Mouse (Mus musculus) intestine, embryonic 16.5 days (tissue): ENCODE results near the gene Tas2r113. TPM values are rescaled to one million over a fixed set of nuclear protein-coding genes. Genes with fewer than 3 reads are reported as not detected.
"Not testable (repeated sequence)": the region's sequence is repeated elsewhere in the genome, so short reads cannot be mapped to it uniquely, and the experiment has no call there.

Source experiments
- ATAC-seq: fragments of 200-750 bp; cut with Nextera tagmentation; 2 replicates; pipeline ENCODE4 v1.8.0; 2017; ENCODE audit warnings: moderate TSS enrichment, moderate library complexity
- H3K27ac ChIP-seq: fragments of 300-500 bp; sonication (generic); 2 replicates; pipeline ENCODE4 v1.5.1; 2014; ENCODE audit warnings: mild to moderate bottlenecking, low read length
- H3K27me3 ChIP-seq: fragments of 300-500 bp; sonication (generic); replicated peaks from 2 replicates; pipeline ENCODE4 v1.6.1; 2014; ENCODE audit warnings: low read length, control low read depth, mixed read lengths; ENCODE audit not compliant: control insufficient read depth, insufficient read depth
- H3K36me3 ChIP-seq: fragments of 300-500 bp; sonication (generic); 2 replicates; pipeline ENCODE4 v1.6.1; 2014; ENCODE audit warnings: low read length, control low read depth; ENCODE audit not compliant: control insufficient read depth, insufficient read depth
- H3K4me1 ChIP-seq: fragments of 300-500 bp; sonication (generic); 2 replicates; pipeline ENCODE4 v1.6.1; 2014; ENCODE audit warnings: low read length, control low read depth, mixed read lengths; ENCODE audit not compliant: control insufficient read depth, insufficient read depth
- H3K4me2 ChIP-seq: fragments of 300-500 bp; sonication (generic); 2 replicates; pipeline ENCODE4 v1.6.1; 2014; ENCODE audit warnings: low read depth, low read length, control low read depth
- H3K4me3 ChIP-seq: fragments of 300-500 bp; sonication (generic); 2 replicates; pipeline ENCODE4 v1.5.1; 2014; ENCODE audit warnings: mild to moderate bottlenecking, low read length
- H3K9ac ChIP-seq: fragments of 300-500 bp; sonication (generic); 2 replicates; pipeline ENCODE4 v1.6.1; 2014; ENCODE audit warnings: low read depth, low read length
- H3K9me3 ChIP-seq: fragments of 300-500 bp; sonication (generic); 2 replicates; pipeline ENCODE4 v1.6.1; 2016; ENCODE audit warnings: low read length, control low read depth; ENCODE audit not compliant: control insufficient read depth
- WGBS: fragments of 180-500 bp; shearing (Covaris S2); extraction: QIAGEN DNeasy Blood & Tissue Kit; methylation state at CpG from one replicate; pipeline ENCODE4 v1.1.7; 2014; 5-methylcytosine and 5-hydroxymethylcytosine counted together
- polyA plus RNA-seq: library from polyadenylated mRNA; unstranded; fragments of >200 nt; fragmentation: Nextera tagmentation; extraction: Ambion mirVana; gene quantifications from 2 replicates; pipeline ENCODE4 v1.2.1, GENCODE M21; 2015

Gene Tas2r113
- polyA plus RNA-seq, result not detected in 2 replicates

DNA sequence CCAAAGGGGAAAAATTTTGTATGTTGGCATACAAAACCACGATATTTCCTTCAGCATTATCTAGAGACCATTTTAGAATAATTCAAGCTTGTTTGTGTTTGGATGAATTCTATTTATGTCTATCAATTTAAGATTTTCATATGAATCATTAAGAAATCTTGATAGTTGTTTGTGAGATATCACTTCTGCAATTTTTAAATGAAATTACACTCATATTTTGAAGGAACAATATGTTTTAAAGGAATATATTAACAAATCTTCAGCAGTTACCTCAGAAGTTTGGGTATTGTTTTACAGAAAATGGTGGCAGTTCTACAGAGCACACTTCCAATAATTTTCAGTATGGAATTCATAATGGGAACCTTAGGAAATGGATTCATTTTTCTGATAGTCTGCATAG lies at the start of gene Tas2r113:
Tas2r113 (plus strand) TSS at position 301 of the 400 bp plus-strand sequence.
- no peak for ATAC-seq
- Histone ChIP-seq H3K27ac (no peak within 1 kb of the TSS), H3K9me3 (no peaks in the 10 kb centered on the region), H3K9ac (no peak within 1 kb of the TSS), H3K4me2 (no peak within 1 kb of the TSS), H3K36me3 (no peaks in the 10 kb centered on the region), H3K4me3 (no peak within 1 kb of the TSS), H3K4me1 (no peaks in the 10 kb centered on the region), H3K27me3 (no peaks in the 10 kb centered on the region)
- WGBS, result 72% methylated on average over 1 of the region's 1 CpGs

- H3K4me3 ChIP-seq, result no peak within 1 kb of the TSS
- WGBS, result 74% methylated on average over 1 of the region's 1 CpGs
Measured at GRCm38 (mm10) chr6:132846842-132847241, 46.0 kb upstream of the Tas2r113 start, which contains the start of gene Tas2r123. TSS of gene Tas2r123 (plus strand) at chr6:132847142.

DNA sequence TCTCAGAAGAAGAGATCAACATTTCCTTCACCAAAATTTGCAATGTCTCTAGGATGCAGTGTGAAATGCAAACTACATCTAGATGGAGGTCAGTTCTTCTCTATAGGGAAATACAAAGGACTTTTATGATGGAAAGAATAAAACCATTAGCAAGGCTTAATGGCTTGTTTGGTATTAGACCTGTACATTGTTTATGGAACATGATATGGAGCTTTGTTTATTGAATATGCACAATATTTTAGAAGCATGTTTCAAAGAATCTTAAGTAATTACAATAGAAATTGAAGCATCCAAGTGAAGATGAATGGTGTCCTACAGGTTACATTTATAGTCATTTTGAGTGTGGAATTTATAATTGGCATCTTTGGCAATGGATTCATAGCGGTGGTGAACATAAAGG lies 37.7 kb upstream of the Tas2r113 start, which contains the start of gene Tas2r116:
Tas2r116 (plus strand) TSS at position 301 of the 400 bp plus-strand sequence.
- Histone ChIP-seq H3K27me3 (no peaks in the 10 kb centered on the region), H3K36me3 (no peaks in the 10 kb centered on the region), H3K9ac (no peak within 1 kb of the TSS), H3K27ac (no peak within 1 kb of the TSS), H3K4me3 (no peak within 1 kb of the TSS), H3K4me2 (no peak within 1 kb of the TSS), H3K4me1 (no peaks in the 10 kb centered on the region), H3K9me3 (no peaks in the 10 kb centered on the region)
- no peak for ATAC-seq
- 75% methylated on average over 1 of the region's 1 CpGs for WGBS

More at GRCm38 (mm10) chr6:132846842-132847241, 46.0 kb upstream of the Tas2r113 start, which contains the start of gene Tas2r123:
- Histone ChIP-seq H3K27me3 (no peaks in the 10 kb centered on the region), H3K9me3 (no peaks in the 10 kb centered on the region), H3K4me2 (no peak within 1 kb of the TSS), H3K27ac (no peak within 1 kb of the TSS), H3K9ac (no peak within 1 kb of the TSS), H3K4me1 (no peaks in the 10 kb centered on the region), H3K36me3 (no peaks in the 10 kb centered on the region)
- ATAC-seq, result no peak

- Histone ChIP-seq H3K27me3 (no peaks in the 10 kb centered on the region), H3K27ac (no peak within 1 kb of the TSS), H3K36me3 (no peaks in the 10 kb centered on the region), H3K9ac (no peak within 1 kb of the TSS), H3K4me3 (no peak within 1 kb of the TSS), H3K4me1 (no peaks in the 10 kb centered on the region), H3K4me2 (no peak within 1 kb of the TSS), H3K9me3 (no peaks in the 10 kb centered on the region)
- ATAC-seq, result no peak
Measured at GRCm38 (mm10) chr6:132867708-132868107, 25.1 kb upstream of the Tas2r113 start, which contains the start of gene Tas2r110. TSS of gene Tas2r110 (plus strand) at chr6:132868008.

DNA sequence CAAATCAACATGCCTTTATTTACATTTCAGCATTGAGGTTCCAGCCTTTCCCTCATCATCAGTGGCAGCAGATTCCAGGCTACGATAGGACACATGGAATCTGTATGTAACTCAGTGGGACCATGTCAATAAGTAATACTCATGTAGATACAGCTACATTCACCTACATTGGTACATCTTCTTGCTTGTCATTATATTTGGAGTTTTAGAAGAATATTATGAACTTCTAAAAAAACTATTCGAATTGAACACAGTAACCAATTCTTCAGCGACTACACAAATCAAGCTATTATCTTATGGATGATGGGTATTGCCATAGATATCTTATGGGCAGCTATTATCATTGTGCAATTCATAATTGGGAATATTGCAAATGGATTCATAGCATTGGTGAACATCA lies 16.5 kb downstream of the Tas2r113 start, which contains the start of gene Tas2r125:
Tas2r125 (plus strand) TSS at position 301 of the 400 bp plus-strand sequence.
- no peak within 1 kb of the TSS for H3K27ac ChIP-seq
- H3K36me3 ChIP-seq, result no peaks in the 10 kb centered on the region
- no peaks in the 10 kb centered on the region for H3K9me3 ChIP-seq
- no peaks in the 10 kb centered on the region for H3K27me3 ChIP-seq
- WGBS, result 81% methylated on average over 3 of the region's 3 CpGs
- H3K4me1 ChIP-seq, result no peaks in the 10 kb centered on the region
- no peak for ATAC-seq
- H3K9ac ChIP-seq, result no peak within 1 kb of the TSS
- H3K4me2 ChIP-seq, result no peak within 1 kb of the TSS
- H3K4me3 ChIP-seq, result no peak within 1 kb of the TSS

GRCm38 (mm10) chr6:132941376-132941775 lies 48.6 kb downstream of the Tas2r113 start:
- ATAC-seq, H3K4me3 ChIP-seq, H3K9me3 ChIP-seq, H3K27me3 ChIP-seq, H3K27ac ChIP-seq, H3K4me2 ChIP-seq, H3K4me1 ChIP-seq, H3K9ac ChIP-seq, H3K36me3 ChIP-seq: not testable (repeated sequence)

Other genes starting within 250 kb of the Tas2r113 start
- not detected in 2 replicates for gene A630073D07Rik, start 241.5 kb upstream of the Tas2r113 start, polyA plus RNA-seq
- gene Tas2r120, start 236.1 kb upstream of the Tas2r113 start, polyA plus RNA-seq, result not detected in 2 replicates
- gene Tas2r121, start 192.0 kb upstream of the Tas2r113 start, polyA plus RNA-seq, result not detected in 2 replicates
- gene Tas2r122, start 181.1 kb upstream of the Tas2r113 start, polyA plus RNA-seq, result not detected in 2 replicates
- gene Tas2r115, start 155.0 kb upstream of the Tas2r113 start, polyA plus RNA-seq, result not detected in 2 replicates
- gene Tas2r124, start 138.3 kb upstream of the Tas2r113 start, polyA plus RNA-seq, result not detected in 2 replicates
- not detected in 2 replicates for gene Tas2r102, start 130.9 kb upstream of the Tas2r113 start, polyA plus RNA-seq
- gene Tas2r136, start 114.8 kb upstream of the Tas2r113 start, polyA plus RNA-seq, result not detected in 2 replicates
- not detected in 2 replicates for gene Tas2r117, start 90.2 kb upstream of the Tas2r113 start, polyA plus RNA-seq
- not detected in 2 replicates for gene Tas2r123, start 45.9 kb upstream of the Tas2r113 start, polyA plus RNA-seq
- not detected in 2 replicates for gene Tas2r116, start 37.6 kb upstream of the Tas2r113 start, polyA plus RNA-seq
- not detected in 2 replicates for gene Tas2r110, start 25.0 kb upstream of the Tas2r113 start, polyA plus RNA-seq
- gene Tas2r125, start 16.6 kb downstream of the Tas2r113 start, polyA plus RNA-seq, result not detected in 2 replicates
- gene Tas2r129, start 58.1 kb downstream of the Tas2r113 start, polyA plus RNA-seq, result not detected in 2 replicates
- not detected in 2 replicates for gene Tas2r131, start 64.9 kb downstream of the Tas2r113 start, polyA plus RNA-seq
- not detected in 2 replicates for gene Tas2r109, start 88.0 kb downstream of the Tas2r113 start, polyA plus RNA-seq
- gene Tas2r103, start 144.1 kb downstream of the Tas2r113 start, polyA plus RNA-seq, result not detected in 2 replicates
- not detected in 2 replicates for gene Tas2r140, start 162.8 kb downstream of the Tas2r113 start, polyA plus RNA-seq
- gene Smim10l1, start 211.9 kb downstream of the Tas2r113 start, polyA plus RNA-seq, result 71.6 and 76.4 TPM in 2 replicates